Mouse (Mus musculus) adrenal gland, postnatal 4 days (tissue): ENCODE data around the gene Abcc2. TPM values are rescaled to one million over a fixed set of nuclear protein-coding genes. Genes with fewer than 3 reads are reported as not detected.

Experiments used
- total RNA-seq, 2 experiments: library from RNA; stranded (reverse); gene quantifications; 2 replicates each; pipeline ENCODE4 v1.2.3; 2021

The Abcc2 gene
- total RNA-seq, 2 experiments from 2014 or later: 2.6 to 9.8 TPM

Other genes with a start within 250 kb of the Abcc2 start
- gene Nkx2-3, start 169.9 kb upstream of the Abcc2 start, total RNA-seq: under 1 TPM in 1 of 2 experiments, not detected in 1; 0.28 TPM
- 10 to 100 TPM; 82.6 to 93.9 TPM for gene Slc25a28, start 107.3 kb upstream of the Abcc2 start, total RNA-seq
- 10 to 100 TPM; 20.9 to 24.6 TPM for gene Entpd7, start 92.5 kb upstream of the Abcc2 start, total RNA-seq
- gene Cutc, start 29.2 kb upstream of the Abcc2 start, total RNA-seq: 10 to 100 TPM; 14.1 to 15.3 TPM
- 10 to 100 TPM; 41.0 to 45.9 TPM for gene Cox15, start 29.2 kb upstream of the Abcc2 start, total RNA-seq
- 10 to 100 TPM; 22.6 to 23.1 TPM for gene Dnmbp, start 158.0 kb downstream of the Abcc2 start, total RNA-seq
- gene Cpn1, start 204.4 kb downstream of the Abcc2 start, total RNA-seq: 10 to 100 TPM; 15.0 to 17.9 TPM
- gene Cyp2c23, start 247.0 kb downstream of the Abcc2 start, total RNA-seq: 10 to 100 TPM in 1 of 2 experiments, under 1 TPM in 1; 0.90 to 16.8 TPM